Mouse (Mus musculus) spleen, adult 2 months (tissue): ENCODE measurements around the gene Gm10447. TPM values are rescaled to one million over a fixed set of nuclear protein-coding genes. Genes with fewer than 3 reads are reported as not detected.

ENCODE experiments used
- DNase-seq, 2 experiments: peaks; one replicate each; pipeline versions ENCODE4 v3.0.0 to v3.0.0-alpha.2; 2012 to 2021; ENCODE audit warnings: low spot score in 2 of 2, low read depth in 1 of 2
- H3K27ac ChIP-seq: fragments of 200-500 bp; 2 replicates; pipeline ENCODE4 v1.5.1; 2012; ENCODE audit warnings: low read length, inconsistent platforms; ENCODE audit not compliant: insufficient read depth
- H3K27me3 ChIP-seq: fragments of 200-500 bp; 2 replicates; pipeline ENCODE4 v1.6.1; 2012; ENCODE audit warnings: mild to moderate bottlenecking, moderate library complexity, low read length, inconsistent platforms; ENCODE audit not compliant: control insufficient read depth, insufficient read depth
- H3K36me3 ChIP-seq: fragments of 200-500 bp; 2 replicates; pipeline ENCODE4 v1.6.1; 2012; ENCODE audit warnings: mild to moderate bottlenecking, low read length, inconsistent platforms; ENCODE audit not compliant: control insufficient read depth, insufficient read depth
- H3K4me1 ChIP-seq: fragments of 200-500 bp; 2 replicates; pipeline ENCODE4 v1.6.1; 2011; ENCODE audit warnings: inconsistent platforms; ENCODE audit not compliant: control insufficient read depth, insufficient read depth, insufficient read length
- H3K4me3 ChIP-seq: fragments of 200-500 bp; 2 replicates; pipeline ENCODE4 v1.5.1; 2011; ENCODE audit warnings: mild to moderate bottlenecking, inconsistent platforms; ENCODE audit not compliant: insufficient read depth, insufficient read length; ENCODE audit errors: extremely low read depth
- CTCF ChIP-seq: fragments of 200-500 bp; IDR thresholded peaks from 2 replicates; pipeline ENCODE4 v1.5.1; 2011; ENCODE audit warnings: mild to moderate bottlenecking, inconsistent platforms; ENCODE audit not compliant: insufficient read depth, insufficient read length, insufficient replicate concordance; ENCODE audit errors: extremely low read depth
- POLR2A ChIP-seq: fragments of 200-500 bp; IDR thresholded peaks from 2 replicates; pipeline ENCODE4 v1.6.1; 2011; ENCODE audit warnings: low read depth, low read length, inconsistent platforms
- WGBS: fragments of 180-500 bp; shearing (Covaris S2); methylation state at CpG from one replicate; pipeline ENCODE4 v1.1.7; 2018; 5-methylcytosine and 5-hydroxymethylcytosine counted together
- polyA plus RNA-seq: library from polyadenylated mRNA; depleted of rRNA; stranded (reverse); fragments of >200 nt; gene quantifications from 2 replicates; pipeline ENCODE4 v1.2.3, GENCODE M21; 2012

Gene Gm10447
- polyA plus RNA-seq, 1 experiment: 0.04 TPM

DNA sequence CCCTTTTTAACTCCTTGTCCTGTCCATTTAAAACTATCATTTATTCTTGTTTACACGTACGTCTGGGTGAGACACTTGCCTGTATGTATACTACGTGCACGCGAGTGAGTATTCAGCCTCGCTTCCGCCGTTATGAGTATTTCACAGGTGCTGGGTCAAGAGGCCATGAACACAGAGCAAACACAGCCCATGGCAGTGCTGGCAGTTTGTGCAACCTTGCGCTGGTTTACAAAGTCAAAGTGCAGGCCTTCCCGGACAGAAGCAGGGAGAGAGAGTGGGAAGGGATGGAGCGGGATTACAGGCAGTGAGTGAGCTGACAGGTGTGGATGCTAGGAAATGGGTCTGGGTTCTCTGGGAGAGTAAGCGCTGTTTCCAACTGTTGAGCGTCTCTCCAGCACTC is 10.7 kb downstream of the Gm10447 start:
- Histone ChIP-seq H3K27me3 (no peaks in the 10 kb centered on the region), H3K4me1 (no peaks in the 10 kb centered on the region), H3K4me3 (no peak overlapping the region), H3K36me3 (no peaks in the 10 kb centered on the region), H3K27ac (no peak overlapping the region)
- WGBS: 97% methylated on average over 13 of the region's 13 CpGs
- TF ChIP-seq POLR2A: no peak
- no peak for TF ChIP-seq CTCF
- no peak for DNase-seq

DNA sequence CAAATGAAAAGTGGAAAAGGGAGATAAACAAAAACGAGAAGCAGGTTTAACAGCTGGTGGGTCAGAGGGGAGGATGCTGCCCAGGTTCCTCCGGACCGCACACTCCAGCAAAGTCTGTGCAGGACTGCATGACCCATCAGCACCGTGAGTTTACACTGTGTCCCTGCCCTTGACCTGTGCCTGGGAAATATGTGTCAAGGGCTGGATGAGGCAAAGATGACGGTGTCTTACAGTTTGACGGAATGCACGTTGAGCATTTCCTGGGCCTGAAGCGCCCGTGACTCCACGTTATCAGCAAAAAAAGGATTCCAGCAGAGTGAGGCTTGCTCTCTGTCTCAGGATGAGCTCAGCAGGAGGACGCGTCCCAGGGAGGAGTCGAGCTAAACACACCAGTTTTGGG is 11.3 kb downstream of the Gm10447 start:
- 93% methylated on average over 13 of the region's 13 CpGs for WGBS
- DNase-seq: no peak
- Histone ChIP-seq H3K27ac (no peak overlapping the region), H3K4me3 (no peak overlapping the region), H3K36me3 (no peaks in the 10 kb centered on the region), H3K27me3 (no peaks in the 10 kb centered on the region), H3K4me1 (no peaks in the 10 kb centered on the region)
- TF ChIP-seq CTCF (no peak), POLR2A (no peak)

DNA sequence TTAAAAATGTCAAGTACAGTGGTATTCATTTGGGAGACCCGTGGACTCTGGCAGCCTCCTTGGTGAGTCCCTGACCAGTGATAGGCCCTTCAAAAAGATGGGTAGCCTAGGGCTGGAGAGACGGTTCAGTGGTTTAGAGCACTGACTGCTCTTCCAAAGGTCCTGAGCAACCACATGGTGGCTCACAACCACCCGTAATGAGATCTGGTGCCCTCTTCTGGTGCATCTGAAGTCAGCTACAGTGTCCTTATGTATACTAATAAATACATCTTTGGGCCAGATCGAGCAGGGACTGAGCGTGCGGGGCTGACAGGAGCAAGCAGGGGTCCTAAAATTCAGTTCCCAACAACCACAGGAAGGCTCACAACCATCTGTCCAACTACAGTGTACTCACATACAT is 13.0 kb downstream of the Gm10447 start:
- peak in 1 of 2 experiments; percentile 30 for DNase-seq
- Histone ChIP-seq H3K27ac (no peak overlapping the region), H3K36me3 (no peaks in the 10 kb centered on the region), H3K4me1 (no peaks in the 10 kb centered on the region), H3K4me3 (no peak overlapping the region), H3K27me3 (no peaks in the 10 kb centered on the region)
- TF ChIP-seq POLR2A (no peak), CTCF (peak; percentile 4; the same call in 1 of the 2 replicates)
- WGBS: 7% methylated on average over 6 of the region's 6 CpGs

- Histone ChIP-seq H3K27ac (no peak overlapping the region), H3K4me3 (no peak overlapping the region), H3K4me1 (no peaks in the 10 kb centered on the region), H3K36me3 (no peaks in the 10 kb centered on the region), H3K27me3 (no peaks in the 10 kb centered on the region)
- WGBS: 4% methylated on average over 12 of the region's 12 CpGs
- no peak for TF ChIP-seq POLR2A
- TF ChIP-seq CTCF: no peak
- DNase-seq: no peak
Observed at GRCm38 (mm10) chr11:53441921-53442320, 15.0 kb downstream of the Gm10447 start.

DNA sequence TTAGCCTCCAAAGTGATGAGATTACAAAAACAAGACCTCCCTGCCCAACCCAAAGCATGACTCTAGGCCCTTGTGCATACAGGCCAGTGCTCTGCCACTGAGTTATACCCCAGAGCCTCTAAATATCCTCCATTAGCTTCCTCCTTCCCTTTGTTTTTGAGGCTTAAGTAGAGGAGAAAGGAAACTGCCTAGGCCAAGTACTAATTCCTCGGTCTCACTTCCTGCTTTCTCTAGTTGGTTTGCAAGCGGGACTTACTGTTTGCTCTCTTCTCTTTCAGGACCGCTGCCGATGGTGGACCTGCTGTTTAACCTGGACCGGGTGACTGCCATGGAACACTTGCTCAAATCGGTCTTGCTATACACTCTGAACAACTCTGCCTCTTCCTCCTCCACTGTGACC is 20.6 kb downstream of the Gm10447 start:
- H3K27ac ChIP-seq: no peak overlapping the region
- no peaks in the 10 kb centered on the region for H3K36me3 ChIP-seq
- no peaks in the 10 kb centered on the region for H3K27me3 ChIP-seq
- H3K4me1 ChIP-seq: peaks cover 4% of the 10 kb centered on the region; the same call in 1 of the 2 replicates
- no peak for DNase-seq
- H3K4me3 ChIP-seq: no peak overlapping the region
- TF ChIP-seq CTCF: no peak
- no peak for TF ChIP-seq POLR2A
- WGBS: 79% methylated on average over 6 of the region's 6 CpGs

GRCm38 (mm10) chr11:53435504-53435903 is 21.4 kb downstream of the Gm10447 start:
- H3K27ac ChIP-seq: no peak overlapping the region
- WGBS: 65% methylated on average over 8 of the region's 8 CpGs
- peaks cover 6% of the 10 kb centered on the region; the same call in 1 of the 2 replicates for H3K4me1 ChIP-seq
- TF ChIP-seq POLR2A (no peak), CTCF (no peak)
- H3K4me3 ChIP-seq: no peak overlapping the region
- H3K36me3 ChIP-seq: no peaks in the 10 kb centered on the region
- H3K27me3 ChIP-seq: no peaks in the 10 kb centered on the region
- no peak for DNase-seq

DNA sequence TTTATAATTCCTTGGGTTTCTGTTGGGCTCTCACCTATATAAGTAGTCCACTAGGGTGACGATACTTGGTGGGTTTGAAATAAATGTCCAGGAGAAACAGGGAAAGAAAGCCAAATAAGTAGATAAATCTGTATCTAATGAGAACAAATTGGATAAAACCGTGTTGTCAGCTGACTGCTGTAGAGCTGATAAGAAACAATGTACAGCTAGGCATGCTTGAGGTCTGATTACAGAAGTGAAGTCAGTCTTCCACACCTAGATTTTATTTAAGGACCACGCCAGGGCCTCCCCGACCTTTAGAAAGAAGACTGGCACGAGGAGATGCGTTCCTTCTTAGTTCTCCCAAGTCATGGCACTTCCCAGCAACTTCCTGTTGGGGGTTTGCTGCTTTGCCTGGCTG is 23.9 kb downstream of the Gm10447 start:
- DNase-seq: no peak

More for the DNA sequence above, 23.9 kb downstream of the Gm10447 start:
- H3K27ac ChIP-seq: no peak overlapping the region
- no peaks in the 10 kb centered on the region for H3K27me3 ChIP-seq
- WGBS: 50% methylated on average over 6 of the region's 6 CpGs
- TF ChIP-seq CTCF (no peak), POLR2A (no peak)
- H3K36me3 ChIP-seq: peaks cover 3% of the 10 kb centered on the region; the same call in 1 of the 2 replicates
- H3K4me1 ChIP-seq: peaks cover 8% of the 10 kb centered on the region; the same call in 1 of the 2 replicates
- no peak overlapping the region for H3K4me3 ChIP-seq
